Mouse (Mus musculus): Measurements from ENCODE around the gene Birc7. TPM values are rescaled to one million over a fixed set of nuclear protein-coding genes. Genes with fewer than 3 reads are reported as not detected.

Gene Birc7
- polyA plus RNA-seq (2014; fragmentation: Illumina TruSeq; extraction: RNeasy Lipid Tissue Mini Kit (QIAGEN cat#74804); ENCODE audit: low read depth, low replicate concordance), result not detected

DNA sequence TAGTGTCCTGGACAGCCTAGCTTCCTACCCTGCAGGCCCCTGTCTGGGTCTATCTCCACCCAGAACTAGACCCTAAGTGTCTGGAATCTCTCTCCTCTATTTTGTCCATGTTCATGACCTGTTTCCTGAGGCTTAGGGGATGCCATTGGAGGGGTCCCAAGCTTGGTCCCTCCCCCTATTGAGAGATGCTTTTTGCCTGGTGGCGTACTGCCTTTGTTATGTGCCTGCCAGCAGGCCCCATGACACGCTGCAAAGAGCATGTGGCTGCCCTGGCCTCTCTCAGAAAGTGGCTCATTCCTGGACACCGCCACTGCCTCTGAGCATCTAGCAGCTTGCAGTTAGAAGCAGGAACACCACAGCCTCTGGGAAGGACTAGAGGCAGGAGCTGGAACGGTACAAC is at the start of gene Birc7:
Gene Birc7, plus strand, starts transcription at position 301 of the 400 bp plus-strand sequence.

DNA sequence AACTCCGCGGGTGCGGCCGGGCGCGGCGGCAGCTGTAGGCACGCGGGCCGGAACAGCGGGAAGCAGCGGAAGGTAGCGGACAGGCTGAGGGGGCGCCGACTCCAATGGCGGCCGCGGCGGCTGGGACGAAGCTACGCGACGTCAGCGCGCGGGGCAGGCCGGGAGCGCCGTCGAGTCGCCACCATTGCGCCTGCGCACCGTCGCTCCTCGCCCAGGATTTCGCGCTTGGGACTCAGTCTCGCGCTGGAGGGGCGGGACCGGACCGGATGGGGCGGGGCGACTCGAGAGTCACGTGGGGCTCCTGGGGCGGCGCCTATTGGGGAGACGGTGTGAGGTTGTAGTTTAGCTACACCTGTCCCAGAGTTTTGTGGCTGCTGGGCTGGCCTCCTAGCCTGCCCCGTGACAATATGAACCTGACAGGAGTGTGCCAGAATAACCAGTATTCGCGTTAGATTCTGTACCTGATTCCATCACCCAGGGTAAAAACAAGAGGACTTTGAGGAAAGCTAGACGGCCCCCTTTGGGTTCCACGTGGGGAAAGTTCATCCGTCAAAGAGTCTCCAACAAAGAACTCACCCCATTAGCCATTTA is 7.9 kb upstream of the Birc7 start, which contains the start of gene Ythdf1:
Gene Ythdf1, minus strand, starts transcription at position 140 of the 591 bp plus-strand sequence.

DNA sequence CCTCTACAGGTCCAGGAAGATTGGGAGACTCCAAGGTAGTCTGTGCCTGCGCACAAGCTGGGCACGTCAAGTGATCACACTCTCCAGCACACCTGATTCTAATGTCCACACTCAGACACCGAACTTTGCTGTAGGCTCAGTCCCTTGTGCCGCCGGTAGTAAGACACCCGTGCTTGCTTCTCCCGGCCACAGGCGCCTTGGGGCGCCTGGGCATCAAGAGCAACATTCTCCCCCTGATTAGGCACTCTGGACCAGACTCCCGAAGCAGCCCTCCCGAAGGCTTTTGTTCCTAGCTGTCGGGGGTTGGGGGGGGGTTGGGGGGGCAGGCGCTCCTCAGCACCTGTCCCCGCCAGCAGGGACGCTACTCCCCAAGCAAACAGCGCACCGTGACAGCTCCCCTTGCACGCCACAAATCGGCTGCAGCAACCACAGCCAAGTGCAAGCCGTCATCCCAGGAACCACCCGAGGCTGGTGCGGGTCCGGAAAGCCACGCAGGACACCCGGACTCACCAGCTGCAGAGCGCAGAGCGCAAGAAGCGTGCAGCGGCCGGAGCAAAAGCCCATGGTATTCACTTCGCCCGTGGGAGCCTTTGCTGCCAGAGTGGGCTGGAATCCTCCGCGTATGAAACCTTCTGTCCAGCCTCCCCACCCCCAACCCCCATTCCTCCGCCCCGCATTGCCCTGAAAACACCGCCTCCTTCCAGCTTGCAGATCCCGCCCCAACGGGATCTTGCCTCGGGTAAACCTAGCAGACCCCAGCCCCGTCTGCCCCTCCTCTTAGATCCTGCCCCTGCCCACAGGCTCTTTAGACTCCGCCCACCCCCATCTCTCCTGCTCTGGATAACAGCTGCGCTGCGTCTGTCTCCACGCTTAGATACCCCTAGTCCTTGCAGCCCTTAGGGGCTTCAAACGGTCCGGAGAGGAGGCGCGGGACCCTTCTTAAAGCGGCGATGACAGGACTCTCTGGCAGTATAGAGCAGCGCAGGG is 25.5 kb downstream of the Birc7 start, which contains the start of gene Nkain4:
Gene Nkain4, minus strand, starts transcription at position 639 of the 987 bp plus-strand sequence.

GRCm38 (mm10) chr2:180967010-180967763 is 38.4 kb downstream of the Birc7 start, which contains the start of gene Arfgap1:
Arfgap1 (plus strand) TSS chr2:180967225.

Other genes with a start within 250 kb of the Birc7 start
- gene Dido1, start 219.0 kb upstream of the Birc7 start, polyA plus RNA-seq (2014; fragmentation: Illumina TruSeq; extraction: RNeasy Lipid Tissue Mini Kit (QIAGEN cat#74804); ENCODE audit: low read depth, low replicate concordance), result 18.7 TPM
- gene Gid8, start 218.9 kb upstream of the Birc7 start, polyA plus RNA-seq (2014; fragmentation: Illumina TruSeq; extraction: RNeasy Lipid Tissue Mini Kit (QIAGEN cat#74804); ENCODE audit: low read depth, low replicate concordance), result 64.8 TPM
- 1.7 TPM for gene Slc17a9, start 203.8 kb upstream of the Birc7 start, polyA plus RNA-seq (2014; fragmentation: Illumina TruSeq; extraction: RNeasy Lipid Tissue Mini Kit (QIAGEN cat#74804); ENCODE audit: low read depth, low replicate concordance)
- gene Bhlhe23, start 152.1 kb upstream of the Birc7 start, polyA plus RNA-seq (2014; fragmentation: Illumina TruSeq; extraction: RNeasy Lipid Tissue Mini Kit (QIAGEN cat#74804); ENCODE audit: low read depth, low replicate concordance), result not detected
- 30.8 TPM for gene Ythdf1, start 8.1 kb upstream of the Birc7 start, polyA plus RNA-seq (2014; fragmentation: Illumina TruSeq; extraction: RNeasy Lipid Tissue Mini Kit (QIAGEN cat#74804); ENCODE audit: low read depth, low replicate concordance)
- gene Nkain4, start 25.7 kb downstream of the Birc7 start, polyA plus RNA-seq (2014; fragmentation: Illumina TruSeq; extraction: RNeasy Lipid Tissue Mini Kit (QIAGEN cat#74804); ENCODE audit: low read depth, low replicate concordance), result 12.2 TPM
- gene Arfgap1, start 38.2 kb downstream of the Birc7 start, polyA plus RNA-seq (2014; fragmentation: Illumina TruSeq; extraction: RNeasy Lipid Tissue Mini Kit (QIAGEN cat#74804); ENCODE audit: low read depth, low replicate concordance), result 37.7 TPM
- 0.76 TPM for gene Col20a1, start 57.5 kb downstream of the Birc7 start, polyA plus RNA-seq (2014; fragmentation: Illumina TruSeq; extraction: RNeasy Lipid Tissue Mini Kit (QIAGEN cat#74804); ENCODE audit: low read depth, low replicate concordance)
- not detected for gene Chrna4, start 114.5 kb downstream of the Birc7 start, polyA plus RNA-seq (2014; fragmentation: Illumina TruSeq; extraction: RNeasy Lipid Tissue Mini Kit (QIAGEN cat#74804); ENCODE audit: low read depth, low replicate concordance)
- gene Kcnq2, start 206.3 kb downstream of the Birc7 start, polyA plus RNA-seq (2014; fragmentation: Illumina TruSeq; extraction: RNeasy Lipid Tissue Mini Kit (QIAGEN cat#74804); ENCODE audit: low read depth, low replicate concordance), result 0.08 TPM
- gene Eef1a2, start 228.0 kb downstream of the Birc7 start, polyA plus RNA-seq (2014; fragmentation: Illumina TruSeq; extraction: RNeasy Lipid Tissue Mini Kit (QIAGEN cat#74804); ENCODE audit: low read depth, low replicate concordance), result 1,071 TPM